Mouse (Mus musculus): ENCODE data around the gene Gm4131.

Gm4131 gene

DNA sequence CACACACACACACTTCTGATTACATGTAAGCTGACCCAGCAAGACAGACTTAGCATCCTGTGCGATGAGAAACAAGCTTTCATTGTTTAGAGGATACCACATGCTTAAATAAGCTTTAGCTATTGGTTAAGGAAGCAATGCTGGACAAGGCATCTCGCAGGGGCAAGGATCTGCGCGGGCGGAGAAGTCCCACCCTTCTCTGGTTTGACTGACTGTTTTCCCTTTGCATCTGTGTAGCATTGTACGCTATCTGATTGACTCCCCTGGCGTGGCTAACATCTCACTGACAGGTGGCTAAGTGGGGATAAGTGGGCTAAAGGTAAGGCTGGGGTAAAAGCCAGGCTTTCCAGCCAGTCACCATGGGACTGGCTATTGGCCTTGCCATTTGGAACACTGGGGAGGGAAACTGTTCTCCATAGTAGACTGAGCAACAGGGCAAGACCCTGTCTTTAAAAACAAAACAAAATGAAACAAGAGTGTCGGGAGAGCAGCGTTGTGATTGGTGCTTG lies 110.4 kb downstream of the Gm4131 start, which contains the start of gene Gucy1b2:
TSS of gene Gucy1b2 (minus strand) at position 51 of the 509 bp plus-strand sequence.
- DNase-seq, result no peak

DNA sequence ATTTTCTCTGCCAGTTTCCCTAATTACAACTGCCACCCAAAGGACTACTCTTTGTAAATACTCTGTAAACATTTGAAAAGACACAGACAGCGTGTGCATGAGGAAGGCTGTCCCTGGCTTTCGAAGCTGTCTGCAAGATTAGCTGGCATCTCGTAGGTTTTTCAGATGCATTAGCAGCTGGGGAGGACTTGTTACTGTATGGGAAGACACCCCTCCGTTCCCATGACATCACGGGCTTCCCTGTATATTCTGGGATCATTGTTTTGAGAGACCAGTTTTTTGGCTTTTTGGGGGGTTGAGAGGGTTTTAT lies 111.2 kb downstream of the Gm4131 start:
- DNase-seq, result no peak

DNA sequence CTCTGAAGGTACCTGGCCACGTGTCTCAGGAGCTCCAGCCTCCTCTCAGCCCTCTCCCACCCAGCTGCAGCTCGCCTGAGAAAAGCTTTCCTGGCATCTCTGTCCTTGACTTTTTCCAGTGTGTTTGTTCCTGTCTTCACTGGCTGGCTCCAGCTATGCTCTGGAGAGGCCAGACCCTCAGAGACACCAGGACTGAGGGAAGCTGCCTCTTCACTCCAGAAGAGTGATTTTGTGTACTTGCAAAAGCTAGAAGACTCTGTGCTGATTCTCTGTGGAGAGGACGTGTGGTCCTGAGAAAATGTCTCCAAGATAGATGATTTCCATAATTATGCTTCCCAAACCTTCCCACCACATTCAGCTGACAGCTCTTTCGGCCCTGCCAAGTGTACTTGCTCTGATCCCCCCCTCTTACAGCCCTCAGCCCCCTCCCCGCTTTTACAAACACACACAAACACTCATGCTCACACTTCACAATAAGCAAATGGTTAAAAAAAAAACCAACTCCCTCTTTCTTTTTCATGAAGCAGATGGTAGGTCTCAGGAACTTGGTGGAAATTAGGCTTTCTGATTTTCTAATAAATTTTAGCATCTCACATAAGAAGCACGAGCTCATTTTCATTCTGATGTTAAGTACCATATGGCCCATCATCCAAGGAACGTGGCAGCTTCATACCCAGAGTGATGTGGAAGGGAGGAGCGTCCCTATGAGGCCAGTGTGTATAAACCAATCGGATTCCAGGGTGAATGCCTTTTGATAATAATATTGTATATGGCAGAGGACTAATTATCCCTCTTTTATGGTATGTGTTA lies 111.8 kb downstream of the Gm4131 start:
- DNase-seq, result no peak

DNA sequence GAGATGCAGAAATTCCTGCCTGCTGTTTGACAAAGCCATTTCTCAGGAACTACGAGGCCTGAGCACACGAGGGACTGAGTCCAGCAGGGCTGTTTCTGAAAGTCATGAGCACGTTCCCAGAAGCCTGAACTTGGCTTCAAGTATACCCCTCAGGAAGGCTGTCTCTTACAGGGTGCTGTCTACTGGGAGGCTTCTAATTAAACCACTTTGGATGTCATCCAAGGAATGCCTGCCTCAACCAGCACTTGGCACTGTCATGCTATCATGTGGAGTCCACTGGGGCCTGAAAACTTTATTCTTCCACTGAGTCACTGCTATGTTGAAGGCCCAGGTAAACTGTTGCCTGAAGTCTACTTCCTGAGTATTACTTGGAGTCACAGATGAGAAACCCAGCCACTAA lies 112.6 kb downstream of the Gm4131 start:
- no peak for DNase-seq

DNA sequence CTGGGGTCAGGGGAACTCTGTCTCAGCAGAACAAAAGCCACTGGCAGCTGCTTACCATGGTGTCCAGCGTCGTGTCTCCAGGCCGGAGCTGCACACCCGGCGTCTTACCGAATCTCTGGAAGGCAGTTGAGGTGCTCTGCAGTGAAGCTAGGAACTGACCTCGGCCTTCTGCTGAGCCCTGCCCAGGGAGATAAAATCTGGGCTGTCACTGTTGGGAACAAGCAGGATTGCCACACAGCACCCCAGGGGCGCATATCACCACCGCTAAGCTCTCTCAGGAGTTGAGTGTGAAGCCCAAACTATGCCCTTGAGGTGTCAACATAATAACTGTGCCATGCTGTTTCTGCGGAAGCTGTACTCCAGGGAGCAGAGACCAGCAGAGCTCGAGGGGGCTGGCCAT lies 113.4 kb downstream of the Gm4131 start:
- no peak for DNase-seq

DNA sequence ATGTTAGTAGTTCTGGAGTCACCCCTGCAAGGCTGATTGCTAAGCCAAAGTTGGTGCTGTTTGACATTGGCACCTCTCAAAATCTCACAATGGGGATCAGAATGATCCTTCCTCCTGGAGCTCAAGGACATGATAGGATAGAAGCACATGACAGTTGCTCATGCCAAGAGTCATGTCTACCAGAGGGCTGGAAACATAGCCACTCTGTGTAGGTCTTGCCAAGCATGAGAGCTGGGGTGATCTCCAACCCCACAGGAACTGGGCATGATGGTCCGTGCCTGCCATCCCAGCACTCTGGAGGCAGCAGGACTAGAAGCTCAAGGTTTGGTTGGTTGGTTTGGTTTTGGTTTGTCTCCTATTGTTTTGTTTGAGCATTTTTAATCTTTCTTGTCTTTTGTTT lies 116.0 kb downstream of the Gm4131 start:
- no peak for DNase-seq

DNA sequence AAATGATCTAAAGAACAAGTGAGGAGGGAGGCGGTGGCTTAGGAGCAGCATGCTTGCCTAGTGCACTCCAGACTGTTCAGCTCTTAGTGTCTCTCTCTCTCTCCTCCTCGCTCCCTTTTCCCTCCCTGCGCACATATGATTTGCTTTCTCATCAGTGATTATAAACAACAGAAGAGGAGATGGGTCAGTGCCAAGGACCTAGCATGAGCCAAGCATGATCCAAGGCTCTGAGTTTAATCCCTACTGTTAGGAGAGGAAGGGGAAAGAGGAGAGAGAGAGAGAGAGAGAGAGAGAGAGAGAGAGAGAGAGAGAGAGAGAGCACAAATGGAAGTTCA lies 119.5 kb downstream of the Gm4131 start:
- no peak for DNase-seq

DNA sequence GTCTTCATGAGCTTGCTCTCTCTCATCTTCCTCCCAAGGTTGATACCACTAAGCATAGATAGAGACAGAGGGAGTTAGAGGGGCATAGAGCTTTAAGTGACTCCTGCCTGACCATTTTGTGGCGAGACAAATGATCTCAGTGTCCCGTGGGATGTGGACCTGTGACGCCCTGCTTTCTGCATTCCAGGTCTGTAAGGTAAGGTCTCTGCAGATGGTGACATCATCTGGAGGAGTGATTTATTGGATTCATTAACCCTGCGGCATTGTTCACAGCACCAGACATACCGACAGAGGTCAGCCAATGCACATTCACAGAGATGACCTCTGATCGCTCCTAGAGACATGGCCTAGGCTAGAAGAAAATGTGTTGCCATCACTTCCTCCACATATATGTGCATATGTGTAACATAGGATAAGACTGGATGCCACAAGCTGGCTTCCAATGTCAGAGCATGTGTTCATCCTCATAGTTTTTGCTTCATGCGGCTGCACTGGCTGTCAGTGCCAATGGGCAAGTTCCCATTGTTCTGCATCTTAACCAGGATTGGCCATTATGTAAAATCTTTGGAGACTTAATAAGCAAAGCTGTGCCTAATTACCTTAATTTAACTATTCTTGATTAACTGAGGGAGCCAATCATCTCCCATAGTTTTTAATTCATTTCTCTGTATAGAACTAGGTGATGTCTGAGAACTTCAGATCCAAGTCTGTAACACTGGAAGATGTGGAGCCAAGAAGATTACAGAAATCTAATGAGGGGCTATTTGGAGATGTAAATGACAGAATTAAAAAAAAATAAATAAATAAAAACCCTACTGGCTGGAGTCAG lies 120.1 kb downstream of the Gm4131 start:
- no peak for DNase-seq

DNA sequence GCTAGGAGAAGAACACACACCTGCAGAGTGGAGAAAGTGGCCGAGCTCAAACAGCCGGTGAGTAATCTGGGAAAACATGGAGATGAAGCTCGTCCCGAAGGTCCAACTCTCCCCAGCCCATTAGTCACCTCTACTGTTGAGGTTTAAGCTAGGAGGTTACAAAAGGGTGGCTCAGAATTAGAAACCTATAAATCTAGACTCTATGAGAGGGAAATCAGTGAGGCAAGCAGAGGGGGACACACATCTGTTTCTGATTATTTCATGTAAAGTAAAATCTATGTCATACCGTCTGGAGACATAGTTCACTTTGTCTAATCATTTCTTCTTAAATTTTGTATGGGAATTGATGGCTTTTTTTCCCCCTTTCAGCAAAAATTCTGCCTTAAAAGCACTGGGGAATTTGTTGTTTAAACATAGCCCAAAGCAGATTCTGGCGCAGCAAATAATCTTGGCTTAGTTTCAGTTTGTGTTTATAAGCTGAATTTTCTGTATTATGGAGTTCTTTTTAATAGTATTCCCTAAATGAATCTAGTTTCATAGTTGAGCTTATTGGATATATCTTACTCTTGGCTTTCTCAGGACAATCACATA lies 122.8 kb downstream of the Gm4131 start:
- no peak for DNase-seq

DNA sequence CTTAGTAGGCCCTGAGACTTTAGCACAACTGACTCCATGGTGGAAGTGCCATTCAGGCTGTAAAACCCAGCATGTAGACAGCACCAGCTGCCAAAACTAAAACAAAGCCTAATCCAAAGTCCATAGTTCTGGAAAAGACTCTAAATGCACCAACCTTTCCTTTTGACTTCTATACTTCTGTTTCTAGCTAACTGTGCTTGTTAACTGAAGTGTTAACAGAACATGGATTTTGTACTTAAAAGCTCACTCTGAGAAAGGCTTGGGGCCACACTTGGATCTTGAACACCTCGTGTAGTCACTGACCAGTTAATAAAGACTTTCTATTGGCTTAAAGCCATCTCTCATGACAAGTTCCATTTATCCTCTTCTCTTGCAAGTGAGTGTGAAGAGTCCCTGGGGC lies 123.8 kb downstream of the Gm4131 start:
- no peak for DNase-seq

DNA sequence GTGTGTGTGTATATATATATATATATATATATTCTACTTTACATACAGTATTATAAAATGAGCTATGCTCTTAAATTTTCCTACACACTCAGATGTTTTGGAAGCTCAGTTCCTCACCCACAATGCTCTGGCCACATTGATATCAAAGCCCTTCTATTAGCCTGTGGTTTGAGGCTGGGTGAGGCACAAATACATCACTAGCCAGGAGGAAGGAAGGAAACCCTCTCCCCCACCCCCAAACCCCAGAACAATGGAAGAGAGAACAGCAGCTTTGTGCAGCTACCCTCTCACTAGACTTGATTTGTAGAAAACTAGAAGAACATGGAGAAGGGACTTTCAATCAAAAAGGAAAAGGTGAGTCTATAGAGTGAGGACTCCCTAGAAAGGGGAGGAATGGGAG lies 126.7 kb downstream of the Gm4131 start:
- DNase-seq, result no peak

DNA sequence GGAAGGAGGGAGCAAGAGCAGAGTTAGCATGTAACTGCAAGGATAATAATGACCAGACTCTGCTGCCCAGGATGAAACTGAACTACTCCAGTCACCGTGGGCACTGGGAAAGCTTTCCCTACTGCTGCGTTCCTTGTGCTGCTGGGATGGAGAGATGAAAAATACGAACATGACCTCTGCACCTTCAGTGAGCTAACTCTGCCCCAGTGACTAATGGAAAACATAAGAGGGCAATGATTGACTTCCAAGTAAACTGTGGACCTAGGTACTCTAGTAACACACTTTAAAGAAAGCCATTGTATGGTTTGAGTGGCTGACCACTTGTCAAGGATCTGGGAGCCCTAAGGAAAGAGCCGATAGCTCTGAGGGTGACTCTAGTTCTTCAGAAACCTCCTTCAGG lies 128.5 kb downstream of the Gm4131 start:
- no peak for DNase-seq

DNA sequence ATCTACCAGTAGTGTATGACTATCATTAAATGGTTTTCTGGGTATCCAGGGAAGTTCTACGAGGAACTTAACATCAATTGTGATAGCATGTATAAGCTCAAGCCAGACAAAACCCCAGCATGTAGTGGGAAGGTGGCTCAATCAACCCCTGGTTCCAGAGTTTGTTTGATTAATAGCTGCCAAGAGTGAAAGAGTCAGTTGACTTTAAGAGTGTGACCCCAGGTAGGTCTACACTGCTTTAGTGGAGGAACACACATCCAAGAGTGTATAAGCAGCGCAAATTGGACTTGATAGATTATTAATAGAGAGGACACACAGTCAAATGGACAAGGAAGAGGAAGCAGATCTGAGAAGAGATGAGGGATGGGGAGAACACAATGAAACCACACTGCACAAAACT lies 128.9 kb downstream of the Gm4131 start:
- no peak for DNase-seq

DNA sequence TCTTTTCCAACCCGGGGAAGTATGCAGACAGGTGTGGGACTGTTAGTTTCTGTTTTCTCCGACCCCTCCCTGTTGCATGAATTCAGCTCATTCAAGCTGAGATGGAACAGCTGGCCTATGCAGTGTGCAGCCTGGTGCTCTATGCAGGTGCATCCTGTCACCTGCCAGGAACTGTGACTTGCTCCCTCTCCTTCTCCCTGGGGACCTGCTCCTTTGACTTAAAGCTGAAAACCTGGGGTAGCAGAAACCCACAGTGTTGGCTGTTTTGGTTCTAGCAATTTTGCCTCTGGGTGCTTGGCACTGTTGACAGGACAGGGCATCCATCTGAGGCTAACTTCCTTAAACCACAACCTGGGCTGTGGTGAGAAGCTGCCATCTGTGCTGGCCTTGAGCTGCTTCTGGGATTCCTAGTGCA lies 141.4 kb downstream of the Gm4131 start:
- no peak for DNase-seq

DNA sequence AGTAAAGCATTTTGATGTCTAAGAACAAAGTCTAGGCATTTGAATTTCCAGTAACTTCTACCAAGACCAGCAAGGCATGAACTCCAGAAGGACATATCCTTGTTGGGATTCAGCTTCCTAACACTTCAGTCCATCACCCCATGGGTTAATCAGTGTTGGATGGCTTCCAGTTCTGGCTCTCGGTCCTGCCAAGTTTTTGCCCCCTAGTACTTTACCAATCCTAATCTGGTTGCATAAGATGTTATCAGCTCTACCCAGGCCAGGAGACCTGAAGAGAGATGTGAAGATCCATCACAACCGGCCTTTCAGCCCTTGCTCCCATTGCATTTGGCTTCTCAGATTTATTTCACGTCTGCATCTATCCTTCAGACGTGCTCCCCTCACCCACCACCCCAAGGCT lies 144.5 kb downstream of the Gm4131 start:
- no peak for DNase-seq

DNA sequence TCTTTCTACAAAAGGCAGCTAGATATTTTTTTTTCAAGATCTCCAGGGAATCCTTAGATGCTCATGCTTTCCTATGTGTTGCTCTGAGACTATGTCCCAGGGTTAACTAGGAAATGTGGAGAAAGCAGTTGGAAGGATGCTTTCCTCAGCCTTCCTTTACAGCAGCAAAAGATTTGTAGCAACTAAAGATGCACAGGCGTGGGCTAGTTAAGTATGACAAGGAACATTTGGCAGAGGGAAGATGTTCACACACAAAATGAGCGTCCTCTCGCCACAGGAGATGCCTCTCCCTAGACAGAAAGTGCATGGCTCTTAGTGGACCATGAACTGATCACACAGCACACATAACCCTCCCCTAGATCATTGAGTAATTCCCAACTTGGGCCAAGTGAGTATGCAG lies 149.2 kb downstream of the Gm4131 start:
- DNase-seq, result no peak

DNA sequence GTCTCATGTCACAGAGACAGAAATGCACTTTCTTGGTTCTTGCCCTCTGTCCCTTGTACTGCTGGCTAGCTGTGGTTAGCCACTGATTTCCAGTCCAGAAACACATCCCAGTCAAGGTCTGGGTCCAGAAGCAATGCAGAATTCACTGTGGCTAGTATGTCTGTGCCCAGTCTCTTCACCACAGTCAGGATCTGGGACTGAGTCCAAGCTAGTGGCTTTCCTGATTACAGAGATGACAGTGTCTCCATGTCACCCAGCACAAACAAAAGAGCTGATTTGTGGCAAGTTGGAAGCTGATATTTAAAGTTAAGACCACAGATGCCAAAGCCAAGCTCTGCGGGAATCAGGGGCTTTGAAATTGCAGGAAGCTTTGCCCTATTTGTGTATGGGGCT lies 150.0 kb downstream of the Gm4131 start:
- DNase-seq, result peak; percentile 73

DNA sequence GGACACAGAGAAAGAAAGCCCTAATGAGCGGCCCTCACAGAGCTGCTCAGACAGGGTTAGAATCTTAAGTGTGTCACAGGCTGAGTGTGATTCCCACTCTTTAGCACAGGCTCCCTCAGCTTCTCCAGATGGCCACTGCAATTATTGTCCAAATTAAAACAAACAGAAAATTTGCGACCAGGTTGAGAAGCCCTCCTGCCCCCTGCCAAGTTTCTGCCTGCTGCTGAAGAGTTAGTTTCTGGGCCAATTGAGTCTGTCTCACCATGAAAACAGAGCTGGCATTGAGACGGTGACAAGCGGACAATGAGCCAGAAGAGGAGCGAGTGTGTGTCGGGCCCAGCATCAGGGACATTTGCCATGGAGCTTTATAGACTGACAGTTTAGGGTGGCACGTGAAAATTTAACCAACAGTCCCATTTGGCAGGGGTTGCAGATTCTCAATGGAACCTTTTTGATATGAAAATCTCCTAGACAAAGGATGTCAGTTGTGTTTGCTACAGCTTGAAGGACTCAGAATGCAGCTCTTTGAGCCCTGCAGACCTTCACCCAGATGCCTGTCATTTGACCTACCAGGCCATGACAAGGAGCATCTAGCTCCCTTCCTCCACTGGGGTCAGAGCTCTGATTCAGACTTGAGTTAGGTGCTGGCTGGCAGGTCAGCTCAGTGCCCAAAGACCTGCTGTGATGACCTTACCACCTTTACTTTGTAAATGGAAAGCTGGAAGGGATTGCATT lies 150.5 kb downstream of the Gm4131 start:
- DNase-seq, result peak; percentile 71
